Mouse (Mus musculus) hindbrain, embryonic 12.5 days (tissue): ENCODE results near the gene Slc1a2. TPM values are rescaled to one million over a fixed set of nuclear protein-coding genes. Genes with fewer than 3 reads are reported as not detected.

Experiments
- ATAC-seq: fragments of 200-750 bp; cut with Nextera tagmentation; 2 replicates; pipeline ENCODE4 v1.8.0; 2017; ENCODE audit warnings: moderate TSS enrichment; ENCODE audit not compliant: low FRiP score
- H3K27ac ChIP-seq: fragments of 300-500 bp; sonication (generic); 2 replicates; pipeline ENCODE4 v1.5.1; 2016; ENCODE audit warnings: mild to moderate bottlenecking
- H3K27me3 ChIP-seq: fragments of 300-500 bp; sonication (generic); 2 replicates; pipeline ENCODE4 v1.6.1; 2016; ENCODE audit warnings: mild to moderate bottlenecking
- H3K36me3 ChIP-seq: fragments of 300-500 bp; sonication (generic); 2 replicates; pipeline ENCODE4 v1.6.1; 2016; ENCODE audit warnings: mild to moderate bottlenecking
- H3K4me1 ChIP-seq: fragments of 300-500 bp; sonication (generic); 2 replicates; pipeline ENCODE4 v1.6.1; 2016
- H3K4me2 ChIP-seq: fragments of 300-500 bp; sonication (generic); replicated peaks from 2 replicates; pipeline ENCODE4 v1.6.1; 2016; ENCODE audit warnings: mild to moderate bottlenecking
- H3K4me3 ChIP-seq: fragments of 300-500 bp; sonication (generic); 2 replicates; pipeline ENCODE4 v1.5.1; 2016; ENCODE audit warnings: mild to moderate bottlenecking
- H3K9ac ChIP-seq: fragments of 300-500 bp; sonication (generic); 2 replicates; pipeline ENCODE4 v1.6.1; 2016; ENCODE audit warnings: mild to moderate bottlenecking, moderate library complexity
- H3K9me3 ChIP-seq: fragments of 300-500 bp; sonication (generic); replicated peaks from 2 replicates; pipeline ENCODE4 v1.6.1; 2016; ENCODE audit warnings: mild to moderate bottlenecking
- WGBS: fragments of 180-500 bp; shearing (Covaris S2); methylation state at CpG from one replicate; pipeline ENCODE4 v1.1.7; 2016; 5-methylcytosine and 5-hydroxymethylcytosine counted together
- polyA plus RNA-seq: library from polyadenylated mRNA; unstranded; fragments of >200 nt; fragmentation: Nextera tagmentation; extraction: Ambion mirVana; gene quantifications from 2 replicates; pipeline ENCODE4 v1.2.1, GENCODE M21; 2016

Slc1a2 gene
- polyA plus RNA-seq, 1 experiment from 2014 or later = 15.3 TPM

DNA sequence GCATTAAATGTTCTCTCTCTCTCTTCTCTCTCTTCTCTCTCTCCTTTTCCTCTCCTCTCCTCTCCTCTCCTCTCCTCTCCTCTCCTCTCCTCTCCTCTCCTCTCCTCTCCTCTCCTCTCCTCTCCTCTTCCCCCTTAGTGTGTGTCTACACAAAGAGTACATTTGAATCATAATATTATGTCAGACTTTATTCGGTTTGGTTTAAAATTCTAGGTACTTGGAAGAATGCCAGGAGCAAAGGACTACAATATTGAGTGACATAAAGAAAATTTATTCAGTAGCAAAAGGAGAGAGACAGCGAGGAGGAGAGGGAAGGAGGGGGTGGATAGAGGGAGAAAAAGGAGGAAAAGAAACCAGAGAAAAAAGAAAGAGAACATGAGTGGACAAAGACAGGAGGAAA is 19.8 kb upstream of the Slc1a2 start:
- Histone ChIP-seq H3K27me3 (no peaks in the 10 kb centered on the region), H3K4me1 (peaks cover 12% of the 10 kb centered on the region; the same call in 1 of the 2 replicates), H3K9ac (no peak overlapping the region), H3K27ac (no peak overlapping the region), H3K9me3 (no peaks in the 10 kb centered on the region), H3K4me2 (no peak overlapping the region), H3K4me3 (no peak overlapping the region), H3K36me3 (no peaks in the 10 kb centered on the region)
- ATAC-seq = no peak
- 65% methylated on average over 2 of the region's 2 CpGs for WGBS

DNA sequence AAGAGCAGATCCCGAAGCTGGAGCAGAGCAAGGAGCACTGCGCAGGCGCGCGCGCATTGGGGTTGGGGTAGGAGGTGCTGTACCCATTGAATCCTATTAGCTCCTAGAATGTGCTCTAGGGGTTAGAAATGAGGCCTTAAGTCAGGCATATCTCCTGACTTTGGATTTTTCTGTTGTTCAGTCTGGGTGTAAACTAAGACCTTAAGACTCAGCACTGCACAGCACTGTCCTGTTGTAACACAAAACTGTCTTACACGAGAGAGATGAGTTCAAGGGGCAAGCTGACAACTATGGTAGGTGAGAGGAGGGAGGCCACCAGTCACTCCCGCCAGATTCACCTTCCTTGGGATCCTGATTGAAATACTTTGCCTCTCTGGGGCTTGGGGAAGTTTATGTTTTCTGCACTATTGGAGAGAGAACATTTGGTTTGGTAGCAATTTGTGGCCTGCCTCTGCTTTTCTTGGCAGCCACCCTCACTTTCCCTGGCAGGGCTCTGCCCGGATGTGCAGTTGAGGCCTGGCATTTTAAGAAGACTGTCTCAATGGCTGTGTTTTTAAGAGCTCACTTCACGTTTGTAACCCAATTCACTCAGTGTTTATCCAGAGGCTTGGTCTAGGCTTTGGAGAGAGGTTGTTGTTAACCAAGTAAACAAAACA is 9.5 kb upstream of the Slc1a2 start:
- Histone ChIP-seq H3K9ac (no peak overlapping the region), H3K4me2 (no peak overlapping the region), H3K4me3 (no peak overlapping the region), H3K36me3 (no peaks in the 10 kb centered on the region), H3K27me3 (no peaks in the 10 kb centered on the region), H3K4me1 (no peaks in the 10 kb centered on the region), H3K27ac (no peak overlapping the region), H3K9me3 (no peaks in the 10 kb centered on the region)
- ATAC-seq = no peak
- 87% methylated on average over 10 of the region's 10 CpGs for WGBS

DNA sequence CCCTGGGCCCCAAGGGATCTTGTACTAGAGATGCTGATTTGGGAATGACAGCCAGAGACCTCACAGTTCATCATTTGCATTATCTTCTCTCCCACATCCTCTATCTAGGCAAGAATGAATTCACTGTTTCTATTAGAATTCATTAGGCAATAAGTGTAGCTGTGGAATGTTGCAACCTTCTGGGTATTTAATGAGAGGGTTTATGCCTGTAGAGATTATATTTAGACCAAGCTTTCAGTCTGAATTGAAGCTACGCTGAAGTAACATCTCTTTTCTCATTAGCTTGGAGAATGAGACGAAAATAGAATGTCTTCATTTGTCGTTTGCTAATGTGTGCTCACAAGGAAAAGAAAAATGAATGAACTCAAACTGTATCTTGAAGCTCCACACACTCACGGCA is 8.1 kb upstream of the Slc1a2 start:
- no peaks in the 10 kb centered on the region for H3K36me3 ChIP-seq
- no peak overlapping the region for H3K4me2 ChIP-seq
- H3K27me3 ChIP-seq = no peaks in the 10 kb centered on the region
- no peak overlapping the region for H3K27ac ChIP-seq
- 79% methylated on average over 4 of the region's 4 CpGs for WGBS
- no peaks in the 10 kb centered on the region for H3K4me1 ChIP-seq
- ATAC-seq = no peak
- H3K4me3 ChIP-seq = no peak overlapping the region
- no peaks in the 10 kb centered on the region for H3K9me3 ChIP-seq
- no peak overlapping the region for H3K9ac ChIP-seq

DNA sequence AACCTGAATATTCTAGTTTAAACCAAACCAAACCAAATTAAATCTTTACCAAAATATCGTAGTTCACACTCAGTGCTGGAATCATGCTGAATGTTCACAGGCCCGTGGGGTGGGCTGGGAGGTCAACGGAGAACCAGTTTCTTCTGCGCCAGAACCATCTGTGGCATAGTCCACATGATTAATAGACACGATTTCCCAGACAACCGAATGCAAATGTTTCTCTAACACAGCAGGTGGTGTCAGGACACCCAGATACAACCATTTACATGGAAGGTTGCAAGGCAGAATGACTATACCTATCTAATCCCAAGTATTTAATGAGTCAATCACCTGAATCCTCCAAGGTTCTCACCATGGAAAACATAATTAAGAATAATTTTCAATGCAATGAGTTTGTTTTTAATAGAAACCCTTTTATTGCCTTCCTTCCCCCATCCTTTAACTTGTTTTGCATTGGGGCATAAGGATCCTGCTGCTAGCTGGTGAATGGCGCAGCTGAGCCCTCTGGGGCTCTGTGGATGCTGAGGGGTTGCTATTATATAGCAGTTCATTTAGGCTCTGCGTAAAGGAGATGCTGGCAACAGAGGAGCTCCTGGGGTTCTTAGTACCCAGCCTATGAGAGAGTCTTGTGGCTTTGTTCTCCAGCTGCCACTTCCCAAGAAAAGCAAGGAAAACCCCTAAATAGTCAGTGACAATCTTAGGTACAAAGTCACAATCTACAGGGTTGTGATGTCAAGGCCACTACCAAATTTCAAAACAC is 2.3 kb upstream of the Slc1a2 start:
- no peak overlapping the region for H3K4me2 ChIP-seq
- H3K4me3 ChIP-seq = no peak overlapping the region
- H3K27ac ChIP-seq = peak overlapping the region; percentile 8; the same call in 1 of the 2 replicates
- H3K4me1 ChIP-seq = peaks cover 33% of the 10 kb centered on the region
- peaks cover 9% of the 10 kb centered on the region; the same call in 1 of the 2 replicates for H3K27me3 ChIP-seq
- no peaks in the 10 kb centered on the region for H3K36me3 ChIP-seq
- WGBS = 21% methylated on average over 8 of the region's 8 CpGs
- ATAC-seq = peak; percentile 57
- H3K9me3 ChIP-seq = no peaks in the 10 kb centered on the region
- no peak overlapping the region for H3K9ac ChIP-seq

DNA sequence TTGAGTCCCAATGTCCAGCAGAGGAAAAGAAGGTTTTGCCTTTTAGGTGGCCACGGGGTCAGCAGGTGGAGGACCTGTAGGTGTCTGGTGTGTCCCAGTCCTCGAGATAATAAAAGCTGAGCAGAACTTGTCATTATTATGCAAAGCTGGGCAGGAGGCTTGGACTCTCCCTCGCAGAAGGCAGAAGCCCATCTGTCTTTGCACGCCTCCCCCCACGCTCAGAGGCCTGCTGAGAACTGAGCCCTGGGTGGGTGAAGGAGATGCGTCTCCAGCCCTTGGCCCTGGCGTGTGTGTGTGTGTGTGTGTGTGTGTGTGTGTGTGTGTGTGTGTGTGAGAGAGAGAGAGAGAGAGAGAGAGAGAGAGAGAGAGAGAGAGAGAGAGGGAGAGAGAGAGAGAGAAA is 733 bp upstream of the Slc1a2 start:
- Histone ChIP-seq H3K27ac (peak overlapping the region; percentile 94), H3K4me2 (peak overlapping the region; percentile 72), H3K36me3 (no peaks in the 10 kb centered on the region), H3K4me1 (peaks cover 47% of the 10 kb centered on the region), H3K4me3 (peak overlapping the region; percentile 74), H3K9me3 (no peaks in the 10 kb centered on the region), H3K27me3 (peaks cover 9% of the 10 kb centered on the region; the same call in 1 of the 2 replicates), H3K9ac (peak overlapping the region; percentile 84)
- ATAC-seq = peak; percentile 27; the same call in 1 of the 2 replicates
- WGBS = 3% methylated on average over 7 of the region's 7 CpGs

DNA sequence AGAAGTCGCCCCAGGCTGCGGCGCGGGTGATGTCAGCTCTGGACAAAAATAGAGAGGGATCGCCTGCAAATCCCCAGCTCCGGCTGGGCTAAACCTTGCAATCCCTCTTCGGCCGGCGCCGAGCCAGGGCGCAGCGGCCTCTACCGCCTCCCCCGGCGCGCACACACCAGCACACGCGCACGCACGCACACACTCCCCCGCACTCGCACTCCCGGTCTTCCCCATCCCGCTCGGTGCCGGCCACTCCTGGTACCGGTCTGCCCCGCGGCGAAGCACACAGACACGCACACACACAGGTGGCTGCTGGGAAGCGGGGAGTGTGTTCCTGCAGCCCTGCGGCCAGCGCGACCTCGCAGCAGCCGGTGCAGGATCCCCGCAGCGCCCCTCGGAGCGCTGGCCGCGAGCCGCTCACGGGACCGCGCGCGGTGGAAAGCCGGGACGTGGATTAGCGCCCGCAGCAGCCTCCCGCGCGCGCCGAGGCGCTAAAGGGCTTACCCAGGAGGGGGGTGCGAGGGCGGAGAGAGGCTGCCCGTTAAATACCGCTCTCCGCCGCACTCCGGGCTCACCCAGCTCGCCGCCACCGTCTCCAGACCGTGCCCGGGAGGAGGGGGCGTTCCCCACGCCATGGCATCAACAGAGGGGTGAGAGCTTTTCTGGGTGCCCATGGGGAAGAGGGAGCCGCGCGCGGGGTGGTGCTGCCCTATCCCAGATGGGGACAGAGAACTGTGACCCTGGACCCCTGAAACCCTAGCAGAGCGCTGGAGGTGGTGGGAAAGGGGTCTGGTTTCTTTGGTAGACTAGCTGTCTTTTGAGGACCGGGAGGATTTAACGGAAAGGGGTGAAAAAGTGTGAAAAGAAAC is 432 bp downstream of the Slc1a2 start:
- Histone ChIP-seq H3K9me3 (no peaks in the 10 kb centered on the region), H3K4me3 (peak overlapping the region; percentile 74), H3K4me2 (peak overlapping the region; percentile 72), H3K27ac (peak overlapping the region; percentile 94), H3K36me3 (no peaks in the 10 kb centered on the region), H3K9ac (peak overlapping the region; percentile 84), H3K4me1 (peaks cover 58% of the 10 kb centered on the region), H3K27me3 (peaks cover 9% of the 10 kb centered on the region; the same call in 1 of the 2 replicates)
- peak; percentile 75 for ATAC-seq
- under 1% methylated on average over 71 of the region's 80 CpGs for WGBS

DNA sequence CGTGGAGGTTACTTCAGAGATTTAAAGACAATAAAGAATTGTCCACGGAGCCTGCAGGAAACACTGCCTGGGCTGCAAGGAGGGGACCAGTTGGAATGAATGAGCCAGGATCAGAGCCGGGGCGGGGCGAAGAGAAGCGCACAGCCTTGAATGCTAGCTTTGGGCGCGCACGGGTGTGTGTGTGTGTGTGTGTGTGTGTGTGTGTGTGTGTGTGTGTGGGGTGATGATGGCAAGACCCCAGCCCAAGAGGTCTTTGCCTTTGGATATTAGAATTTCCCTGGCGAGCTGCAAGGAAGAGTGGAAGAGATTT is 1.0 kb downstream of the Slc1a2 start:
- WGBS = under 1% methylated on average over 10 of the region's 10 CpGs
- peaks cover 63% of the 10 kb centered on the region for H3K4me1 ChIP-seq
- no peak for ATAC-seq

DNA sequence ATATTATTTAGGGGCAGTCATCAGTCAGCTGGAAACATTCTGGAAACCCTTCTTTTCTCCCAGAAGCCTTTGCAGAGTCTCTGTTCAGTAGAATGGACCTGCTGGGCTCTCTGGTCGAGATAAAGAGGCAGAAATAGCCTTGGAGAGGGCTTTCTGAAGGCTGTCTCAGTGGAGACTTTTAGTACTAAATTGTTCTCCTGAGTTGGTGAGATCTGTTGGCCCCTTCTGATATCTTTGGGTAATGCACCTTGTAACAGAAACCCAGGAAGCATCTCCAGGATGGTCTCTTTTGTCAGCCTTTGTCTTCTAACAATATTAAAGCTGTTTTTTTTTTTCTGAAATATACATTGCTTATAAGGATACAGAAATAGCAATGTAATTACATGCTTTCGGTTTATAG is 2.6 kb downstream of the Slc1a2 start:
- peak overlapping the region; percentile 72 for H3K4me2 ChIP-seq
- H3K27ac ChIP-seq = peak overlapping the region; percentile 46; the same call in 1 of the 2 replicates
- peak overlapping the region; percentile 74; the same call in 1 of the 2 replicates for H3K4me3 ChIP-seq
- no peak overlapping the region for H3K9ac ChIP-seq
- WGBS = 42% methylated on average over 2 of the region's 2 CpGs
- ATAC-seq = no peak
- no peaks in the 10 kb centered on the region for H3K9me3 ChIP-seq
- H3K27me3 ChIP-seq = peaks cover 9% of the 10 kb centered on the region; the same call in 1 of the 2 replicates
- no peaks in the 10 kb centered on the region for H3K36me3 ChIP-seq
- peaks cover 59% of the 10 kb centered on the region for H3K4me1 ChIP-seq

More for the DNA sequence above, 1.0 kb downstream of the Slc1a2 start:
- no peaks in the 10 kb centered on the region for H3K9me3 ChIP-seq
- H3K4me3 ChIP-seq = peak overlapping the region; percentile 74
- H3K9ac ChIP-seq = peak overlapping the region; percentile 84
- no peaks in the 10 kb centered on the region for H3K36me3 ChIP-seq
- H3K27me3 ChIP-seq = peaks cover 9% of the 10 kb centered on the region; the same call in 1 of the 2 replicates
- H3K27ac ChIP-seq = peak overlapping the region; percentile 94
- peak overlapping the region; percentile 72 for H3K4me2 ChIP-seq

DNA sequence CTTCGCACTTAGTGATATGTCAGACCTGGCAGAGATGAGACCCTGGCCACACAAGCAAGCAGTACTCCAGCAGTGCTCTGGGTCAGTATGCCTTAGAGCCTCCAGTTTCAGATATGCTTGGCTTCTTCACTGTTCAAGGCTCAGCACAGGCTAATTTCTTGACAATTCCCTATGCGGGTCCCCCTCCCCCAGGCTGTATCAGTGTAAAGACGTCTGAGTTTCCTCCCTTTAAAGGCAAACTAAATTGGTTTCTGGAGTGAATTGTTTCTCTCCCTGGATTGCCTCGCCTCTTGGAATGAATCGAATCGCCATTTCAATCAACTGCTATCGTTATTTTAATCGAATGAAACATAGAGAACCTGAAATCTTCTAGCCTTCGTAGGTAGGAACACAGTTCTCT is 4.5 kb downstream of the Slc1a2 start:
- ATAC-seq = peak; percentile 17; the same call in 1 of the 2 replicates

DNA sequence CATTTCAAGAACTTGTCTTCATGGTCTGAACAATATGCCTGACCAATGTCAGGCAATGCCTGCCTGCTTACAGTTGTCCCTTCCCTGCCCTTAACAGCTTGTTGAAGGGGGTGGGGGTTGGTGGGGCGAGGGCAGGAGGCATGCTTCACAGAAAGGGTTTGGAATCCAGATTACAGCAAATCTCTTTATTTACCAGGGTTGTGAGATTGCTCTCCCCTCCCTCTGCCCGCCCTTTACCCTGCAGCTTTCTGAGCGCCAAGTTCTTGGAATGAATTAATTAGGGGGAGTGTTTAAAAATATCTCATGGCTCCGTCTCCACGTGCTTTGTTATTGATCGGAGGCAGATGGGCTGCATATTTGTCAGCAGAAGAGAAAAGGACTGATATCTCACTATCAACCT is 4.9 kb downstream of the Slc1a2 start:
- H3K9me3 ChIP-seq = no peaks in the 10 kb centered on the region
- peaks cover 48% of the 10 kb centered on the region for H3K4me1 ChIP-seq
- peaks cover 9% of the 10 kb centered on the region; the same call in 1 of the 2 replicates for H3K27me3 ChIP-seq
- 20% methylated on average over 6 of the region's 6 CpGs for WGBS
- H3K9ac ChIP-seq = no peak overlapping the region
- H3K4me2 ChIP-seq = peak overlapping the region; percentile 72
- no peaks in the 10 kb centered on the region for H3K36me3 ChIP-seq
- peak overlapping the region; percentile 84 for H3K27ac ChIP-seq
- ATAC-seq = peak; percentile 7; the same call in 1 of the 2 replicates
- H3K4me3 ChIP-seq = no peak overlapping the region

More for the DNA sequence above, 4.5 kb downstream of the Slc1a2 start:
- no peaks in the 10 kb centered on the region for H3K36me3 ChIP-seq
- no peak overlapping the region for H3K4me3 ChIP-seq
- peak overlapping the region; percentile 84 for H3K27ac ChIP-seq
- H3K9ac ChIP-seq = no peak overlapping the region
- H3K4me2 ChIP-seq = peak overlapping the region; percentile 72
- 55% methylated on average over 9 of the region's 9 CpGs for WGBS
- H3K27me3 ChIP-seq = peaks cover 9% of the 10 kb centered on the region; the same call in 1 of the 2 replicates
- no peaks in the 10 kb centered on the region for H3K9me3 ChIP-seq
- peaks cover 48% of the 10 kb centered on the region for H3K4me1 ChIP-seq

DNA sequence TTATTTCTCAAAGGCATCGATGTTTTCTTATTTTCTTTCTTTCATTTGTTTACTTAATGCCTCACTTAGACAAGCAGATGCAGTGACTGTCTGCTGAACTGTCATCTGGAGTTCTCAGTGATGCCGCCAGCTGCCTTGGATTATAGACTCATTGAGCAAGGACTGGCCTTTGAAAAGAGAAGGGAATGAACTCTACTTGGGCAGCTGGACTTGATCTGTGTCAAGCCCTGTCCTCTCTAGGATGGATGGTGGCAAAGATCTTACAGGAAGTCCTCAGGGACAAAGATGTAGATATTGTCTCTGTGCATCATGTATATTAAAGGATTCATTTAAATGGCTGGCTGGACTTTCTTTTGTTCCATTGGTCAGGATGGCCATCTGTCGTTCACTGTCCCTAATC is 5.4 kb downstream of the Slc1a2 start:
- Histone ChIP-seq H3K4me2 (peak overlapping the region; percentile 72; the same call in 1 of the 2 replicates), H3K27me3 (peaks cover 9% of the 10 kb centered on the region; the same call in 1 of the 2 replicates), H3K9me3 (no peaks in the 10 kb centered on the region), H3K4me3 (no peak overlapping the region), H3K27ac (peak overlapping the region; percentile 84), H3K4me1 (peaks cover 48% of the 10 kb centered on the region), H3K9ac (no peak overlapping the region), H3K36me3 (no peaks in the 10 kb centered on the region)
- 38% methylated on average over 3 of the region's 3 CpGs for WGBS
- no peak for ATAC-seq

DNA sequence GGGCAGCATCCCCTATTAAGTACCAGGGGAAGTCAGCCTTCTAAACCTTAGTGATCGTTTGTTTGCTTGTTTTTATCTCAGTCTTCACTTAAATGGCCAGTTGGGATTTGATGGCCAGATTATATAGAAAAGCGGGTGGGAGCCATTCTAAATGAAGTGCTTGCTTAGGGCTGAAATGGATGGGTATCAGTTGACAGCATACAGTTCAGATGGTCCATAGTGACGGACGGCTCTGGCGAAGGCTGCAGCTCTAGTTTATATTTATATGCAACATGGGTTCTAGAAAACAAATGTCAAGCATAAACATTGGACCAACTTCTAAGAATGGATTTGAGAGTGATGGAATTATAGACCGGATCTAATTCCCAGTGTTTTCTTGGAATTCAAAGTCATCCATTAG is 9.5 kb downstream of the Slc1a2 start:
- Histone ChIP-seq H3K9me3 (no peaks in the 10 kb centered on the region), H3K9ac (no peak overlapping the region), H3K4me1 (peaks cover 16% of the 10 kb centered on the region), H3K4me2 (no peak overlapping the region), H3K27me3 (no peaks in the 10 kb centered on the region), H3K36me3 (no peaks in the 10 kb centered on the region), H3K4me3 (no peak overlapping the region), H3K27ac (no peak overlapping the region)
- no peak for ATAC-seq
- 87% methylated on average over 6 of the region's 6 CpGs for WGBS
